Mouse (Mus musculus) kidney, postnatal 0 days (tissue): Measurements from ENCODE around the gene Gm49373. TPM values are rescaled to one million over a fixed set of nuclear protein-coding genes. Genes with fewer than 3 reads are reported as not detected.

ENCODE experiments used
- ATAC-seq: fragments of 200-750 bp; cut with Nextera tagmentation; replicated peaks from 2 replicates; pipeline ENCODE4 v1.8.0; 2017; ENCODE audit warnings: low read depth, moderate number of reproducible peaks, moderate TSS enrichment, moderate library complexity; ENCODE audit not compliant: low FRiP score
- DNase-seq: peaks from one replicate; pipeline ENCODE4 v3.0.0-alpha.2; 2016; ENCODE audit warnings: low spot score
- H3K27ac ChIP-seq: fragments of 300-500 bp; sonication (generic); 2 replicates; pipeline ENCODE4 v1.5.1; 2014; ENCODE audit warnings: mild to moderate bottlenecking
- H3K27me3 ChIP-seq: fragments of 300-500 bp; sonication (generic); 2 replicates; pipeline ENCODE4 v1.6.1; 2014; ENCODE audit warnings: low read length, mixed read lengths; ENCODE audit not compliant: insufficient read depth
- H3K36me3 ChIP-seq: fragments of 300-500 bp; sonication (generic); 2 replicates; pipeline ENCODE4 v1.6.1; 2014; ENCODE audit warnings: low read length, mixed read lengths; ENCODE audit not compliant: insufficient read depth
- H3K4me1 ChIP-seq: fragments of 300-500 bp; sonication (generic); replicated peaks from 2 replicates; pipeline ENCODE4 v1.6.1; 2014; ENCODE audit warnings: antibody characterized with exemption, low read length, mixed read lengths; ENCODE audit not compliant: insufficient read depth
- H3K4me2 ChIP-seq: fragments of 300-500 bp; sonication (generic); 2 replicates; pipeline ENCODE4 v1.6.1; 2014; ENCODE audit warnings: mild to moderate bottlenecking, low read length, moderate library complexity, mixed read lengths
- H3K4me3 ChIP-seq: fragments of 300-500 bp; sonication (generic); replicated peaks from 2 replicates; pipeline ENCODE4 v1.5.1; 2014; ENCODE audit warnings: low read depth, low read length
- H3K9ac ChIP-seq: fragments of 300-500 bp; sonication (generic); 2 replicates; pipeline ENCODE4 v1.6.1; 2014; ENCODE audit warnings: low read depth, low read length
- H3K9me3 ChIP-seq: fragments of 300-500 bp; sonication (generic); replicated peaks from 2 replicates; pipeline ENCODE4 v1.6.1; 2016; ENCODE audit warnings: low read length, inconsistent platforms, mixed read lengths
- CTCF ChIP-seq: IDR thresholded peaks from 2 replicates; pipeline ENCODE4 v1.5.1; 2016; ENCODE audit warnings: antibody characterized with exemption, low read depth, mild to moderate bottlenecking, moderate library complexity
- WGBS: fragments of 180-500 bp; shearing (Covaris S2); extraction: QIAGEN DNeasy Blood & Tissue Kit; methylation state at CpG from one replicate; pipeline ENCODE4 v1.1.7; 2014; 5-methylcytosine and 5-hydroxymethylcytosine counted together
- polyA plus RNA-seq: library from polyadenylated mRNA; unstranded; fragments of >200 nt; fragmentation: Nextera tagmentation; extraction: Ambion mirVana; gene quantifications from 2 replicates; pipeline ENCODE4 v1.2.1, GENCODE M21; 2015

Gm49373 gene
- polyA plus RNA-seq, 1 experiment from 2014 or later = 0.38 TPM

- H3K4me1 ChIP-seq = peaks cover 25% of the 10 kb centered on the region
- H3K9ac ChIP-seq = no peak overlapping the region
- no peak overlapping the region for H3K4me2 ChIP-seq
- no peak for TF ChIP-seq CTCF
- no peak overlapping the region for H3K27ac ChIP-seq
- WGBS = 63% methylated on average over 6 of the region's 6 CpGs
- ATAC-seq = no peak
- peaks cover 14% of the 10 kb centered on the region for H3K27me3 ChIP-seq
- no peak for DNase-seq
- H3K36me3 ChIP-seq = no peaks in the 10 kb centered on the region
- H3K4me3 ChIP-seq = no peak overlapping the region
- H3K9me3 ChIP-seq = no peaks in the 10 kb centered on the region
These were observed 44.3 kb downstream of the Gm49373 start for GRCm38 (mm10) chr9:21028560-21029110.

- Histone ChIP-seq H3K9ac (no peak overlapping the region), H3K4me2 (no peak overlapping the region), H3K9me3 (no peaks in the 10 kb centered on the region), H3K27ac (no peak overlapping the region), H3K4me3 (no peak overlapping the region), H3K36me3 (no peaks in the 10 kb centered on the region), H3K4me1 (peaks cover 25% of the 10 kb centered on the region), H3K27me3 (peaks cover 10% of the 10 kb centered on the region)
- TF ChIP-seq CTCF = no peak
- DNase-seq (no peak), ATAC-seq (no peak)
- WGBS = 54% methylated on average over 8 of the region's 8 CpGs
These were observed 45.1 kb downstream of the Gm49373 start for GRCm38 (mm10) chr9:21027774-21028290.

- peaks cover 17% of the 10 kb centered on the region for H3K4me1 ChIP-seq
- H3K27ac ChIP-seq = no peak overlapping the region
- H3K9ac ChIP-seq = no peak overlapping the region
- H3K27me3 ChIP-seq = peaks cover under 1% of the 10 kb centered on the region; the same call in 1 of the 2 replicates
- TF ChIP-seq CTCF = no peak
- no peak overlapping the region for H3K4me3 ChIP-seq
- no peak overlapping the region for H3K4me2 ChIP-seq
- 84% methylated on average over 12 of the region's 12 CpGs for WGBS
- no peaks in the 10 kb centered on the region for H3K9me3 ChIP-seq
- DNase-seq (no peak), ATAC-seq (no peak)
- no peaks in the 10 kb centered on the region for H3K36me3 ChIP-seq
These were observed 46.0 kb downstream of the Gm49373 start for GRCm38 (mm10) chr9:21026849-21027248.

GRCm38 (mm10) chr9:21025258-21025810 is 47.6 kb downstream of the Gm49373 start:
- Histone ChIP-seq H3K9ac (no peak overlapping the region), H3K4me3 (no peak overlapping the region), H3K4me1 (peaks cover 11% of the 10 kb centered on the region; the same call in 1 of the 2 replicates), H3K36me3 (no peaks in the 10 kb centered on the region), H3K27me3 (no peaks in the 10 kb centered on the region), H3K4me2 (no peak overlapping the region), H3K27ac (no peak overlapping the region), H3K9me3 (no peaks in the 10 kb centered on the region)
- DNase-seq (no peak), ATAC-seq (no peak)
- no peak for TF ChIP-seq CTCF
- WGBS = 70% methylated on average over 19 of the region's 19 CpGs

- no peak overlapping the region for H3K4me3 ChIP-seq
- 85% methylated on average over 1 of the region's 1 CpGs for WGBS
- no peak overlapping the region for H3K27ac ChIP-seq
These were observed 50.2 kb downstream of the Gm49373 start for GRCm38 (mm10) chr9:21022726-21023125.

GRCm38 (mm10) chr9:21022288-21022687 is 50.6 kb downstream of the Gm49373 start:
- no peak for DNase-seq
- Histone ChIP-seq H3K36me3 (no peaks in the 10 kb centered on the region), H3K27ac (no peak overlapping the region), H3K9ac (no peak overlapping the region), H3K4me2 (no peak overlapping the region), H3K4me3 (no peak overlapping the region), H3K27me3 (peaks cover 3% of the 10 kb centered on the region), H3K9me3 (no peaks in the 10 kb centered on the region), H3K4me1 (no peaks in the 10 kb centered on the region)
- 58% methylated on average over 6 of the region's 6 CpGs for WGBS
- no peak for TF ChIP-seq CTCF
- ATAC-seq = no peak

More at GRCm38 (mm10) chr9:21022726-21023125, 50.2 kb downstream of the Gm49373 start:
- no peaks in the 10 kb centered on the region for H3K36me3 ChIP-seq
- DNase-seq (no peak), ATAC-seq (no peak)
- TF ChIP-seq CTCF = peak; percentile 32; the same call in 1 of the 2 replicates
- H3K27me3 ChIP-seq = no peaks in the 10 kb centered on the region
- no peaks in the 10 kb centered on the region for H3K4me1 ChIP-seq
- H3K9me3 ChIP-seq = no peaks in the 10 kb centered on the region
- no peak overlapping the region for H3K9ac ChIP-seq
- no peak overlapping the region for H3K4me2 ChIP-seq

GRCm38 (mm10) chr9:21021363-21021762 is 51.5 kb downstream of the Gm49373 start:
- Histone ChIP-seq H3K27me3 (peaks cover 9% of the 10 kb centered on the region), H3K4me3 (no peak overlapping the region), H3K9me3 (no peaks in the 10 kb centered on the region), H3K36me3 (no peaks in the 10 kb centered on the region), H3K9ac (no peak overlapping the region), H3K4me2 (no peak overlapping the region), H3K4me1 (peaks cover 5% of the 10 kb centered on the region; the same call in 1 of the 2 replicates), H3K27ac (no peak overlapping the region)
- 71% methylated on average over 3 of the region's 3 CpGs for WGBS
- no peak for DNase-seq
- no peak for TF ChIP-seq CTCF
- no peak for ATAC-seq
